In the genomic region with DNA sequence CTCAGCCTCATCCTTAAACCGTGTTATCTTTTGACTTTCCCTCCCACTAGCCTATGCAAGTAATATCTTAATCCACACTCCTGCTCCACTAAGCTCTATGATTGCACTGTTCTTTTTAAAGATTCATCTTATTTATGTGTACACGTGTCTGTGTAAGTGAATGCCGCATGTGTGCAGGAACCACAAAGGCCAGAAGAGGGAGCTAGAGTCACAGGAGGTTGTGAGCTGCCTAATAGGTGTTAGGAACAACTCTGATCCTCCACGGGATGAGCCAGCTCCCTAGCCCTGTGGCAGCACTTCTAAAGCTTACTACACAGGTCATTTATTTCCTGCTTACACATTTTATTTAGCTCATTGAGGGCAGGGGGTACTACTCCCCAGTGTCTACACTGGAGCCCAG, we compare ENCODE assay signal across 7 mouse cellular contexts. TPM values are rescaled to one million over a fixed set of nuclear protein-coding genes. Genes with fewer than 3 reads are reported as not detected.
DNase-seq lines count a peak whose midpoint lies in the region; ATAC-seq lines count a peak whose summit lies in the region.

No protein-coding gene starts in this region.

- peak; percentile 57 for DNase-seq in neural tube, embryonic 10.5 days (ENCODE audit: extremely low spot score, low spot score)
- peak; percentile 68 for DNase-seq in WW6 (ENCODE audit: low read depth, low spot score)
- peak; percentile 60 for DNase-seq in embryonic facial prominence, embryonic 10.5 days (ENCODE audit: low spot score)
- peak; percentile 72 for DNase-seq in lung, postnatal 14 days
- DNase-seq in thymus, adult 18-20 months, result peak; percentile 18 to 33

- H3K36me3 ChIP-seq in neural tube, embryonic 15.5 days, result no peaks in the 10 kb centered on the region
- H3K36me3 ChIP-seq in embryonic facial prominence, embryonic 10.5 days (replicated peaks), result no peaks in the 10 kb centered on the region
- H3K36me3 ChIP-seq in kidney, embryonic 15.5 days, result no peaks in the 10 kb centered on the region

- no peaks in the 10 kb centered on the region for H3K9me3 ChIP-seq in neural tube, embryonic 15.5 days (replicated peaks)
- no peaks in the 10 kb centered on the region for H3K9me3 ChIP-seq in embryonic facial prominence, embryonic 10.5 days
- H3K9me3 ChIP-seq in kidney, embryonic 15.5 days (replicated peaks), result no peaks in the 10 kb centered on the region

- no peak overlapping the region for H3K27ac ChIP-seq in neural tube, embryonic 15.5 days (replicated peaks)
- no peak overlapping the region for H3K27ac ChIP-seq in embryonic facial prominence, embryonic 10.5 days (replicated peaks)
- peak overlapping the region; percentile 70 for H3K27ac ChIP-seq in kidney, embryonic 15.5 days

- no peak overlapping the region for H3K4me2 ChIP-seq in neural tube, embryonic 15.5 days
- H3K4me2 ChIP-seq in kidney, embryonic 15.5 days, result no peak overlapping the region

- H3K27me3 ChIP-seq in neural tube, embryonic 15.5 days (replicated peaks), result no peaks in the 10 kb centered on the region
- no peaks in the 10 kb centered on the region for H3K27me3 ChIP-seq in embryonic facial prominence, embryonic 10.5 days (replicated peaks; ENCODE audit: low read depth, poor library complexity, severe bottlenecking)
- no peaks in the 10 kb centered on the region for H3K27me3 ChIP-seq in kidney, embryonic 15.5 days

- no peak overlapping the region for H3K4me3 ChIP-seq in neural tube, embryonic 15.5 days (replicated peaks)
- H3K4me3 ChIP-seq in embryonic facial prominence, embryonic 10.5 days, result no peak overlapping the region
- H3K4me3 ChIP-seq in kidney, embryonic 15.5 days (replicated peaks), result no peak overlapping the region

- ATAC-seq in neural tube, embryonic 15.5 days (ENCODE audit: low FRiP score), result no peak
- no peak for ATAC-seq in kidney, embryonic 15.5 days (replicated peaks; ENCODE audit: low FRiP score)

- H3K9ac ChIP-seq in neural tube, embryonic 15.5 days (replicated peaks), result no peak overlapping the region
- H3K9ac ChIP-seq in kidney, embryonic 15.5 days, result no peak overlapping the region

- no peaks in the 10 kb centered on the region for H3K4me1 ChIP-seq in neural tube, embryonic 15.5 days
- H3K4me1 ChIP-seq in embryonic facial prominence, embryonic 10.5 days, result peaks cover 17% of the 10 kb centered on the region
- H3K4me1 ChIP-seq in kidney, embryonic 15.5 days, result peaks cover 35% of the 10 kb centered on the region

- WGBS in neural tube, embryonic 15.5 days, result 57% methylated on average over 4 of the region's 4 CpGs
- 55% methylated on average over 4 of the region's 4 CpGs for WGBS in embryonic facial prominence, embryonic 10.5 days
- 55% methylated on average over 4 of the region's 4 CpGs for WGBS in kidney, embryonic 15.5 days

RNA-seq across cellular contexts. Expression of gene Lig3, which starts 38.4 kb away (rescaled TPM):
- polyA plus RNA-seq in neural tube, embryonic 15.5 days (2015; fragmentation: Nextera tagmentation; extraction: Ambion mirVana), result 19.0 and 19.7 TPM in 2 replicates
- 43.8 and 48.7 TPM in 2 replicates for polyA plus RNA-seq in embryonic facial prominence, embryonic 10.5 days (2016; fragmentation: Nextera tagmentation; extraction: Ambion mirVana)
- 33.3 and 34.6 TPM in 2 replicates for polyA plus RNA-seq in kidney, embryonic 15.5 days (2015; fragmentation: Nextera tagmentation; extraction: Ambion mirVana)

RNA-seq across cellular contexts. Expression of gene Rffl, which starts 51.7 kb away (rescaled TPM):
- polyA plus RNA-seq in neural tube, embryonic 15.5 days (2015; fragmentation: Nextera tagmentation; extraction: Ambion mirVana), result 3.8 and 6.9 TPM in 2 replicates
- 11.3 and 11.5 TPM in 2 replicates for polyA plus RNA-seq in embryonic facial prominence, embryonic 10.5 days (2016; fragmentation: Nextera tagmentation; extraction: Ambion mirVana)
- polyA plus RNA-seq in kidney, embryonic 15.5 days (2015; fragmentation: Nextera tagmentation; extraction: Ambion mirVana), result 22.3 and 23.6 TPM in 2 replicates

RNA-seq across cellular contexts. Expression of gene Zfp830, which starts 55.2 kb away (rescaled TPM):
- polyA plus RNA-seq in neural tube, embryonic 15.5 days (2015; fragmentation: Nextera tagmentation; extraction: Ambion mirVana), result 29.6 and 33.3 TPM in 2 replicates
- polyA plus RNA-seq in embryonic facial prominence, embryonic 10.5 days (2016; fragmentation: Nextera tagmentation; extraction: Ambion mirVana), result 38.8 and 39.5 TPM in 2 replicates
- 42.0 and 44.6 TPM in 2 replicates for polyA plus RNA-seq in kidney, embryonic 15.5 days (2015; fragmentation: Nextera tagmentation; extraction: Ambion mirVana)

RNA-seq across cellular contexts. Expression of gene Cct6b, which starts 55.2 kb away (rescaled TPM):
- polyA plus RNA-seq in neural tube, embryonic 15.5 days (2015; fragmentation: Nextera tagmentation; extraction: Ambion mirVana), result 0.24 and 0.27 TPM in 2 replicates
- 0.19 and 0.47 TPM in 2 replicates for polyA plus RNA-seq in embryonic facial prominence, embryonic 10.5 days (2016; fragmentation: Nextera tagmentation; extraction: Ambion mirVana)
- polyA plus RNA-seq in kidney, embryonic 15.5 days (2015; fragmentation: Nextera tagmentation; extraction: Ambion mirVana), result 0.39 and 0.44 TPM in 2 replicates
